Mouse (Mus musculus): Measurements from ENCODE around the gene Rbbp5. TPM values are rescaled to one million over a fixed set of nuclear protein-coding genes. Genes with fewer than 3 reads are reported as not detected.
"Not testable (repeated sequence)": the region's sequence is repeated elsewhere in the genome, so short reads cannot be mapped to it uniquely, and the experiment has no call there.

Rbbp5 gene
- 10 to 100 TPM; 36.8 to 37.3 TPM for total RNA-seq (2021)
- long read RNA-seq, partial matches to known transcripts = 2 of 7 reads
- long read RNA-seq, other reads (novel, unspliced or antisense) = 4 of 7 reads

DNA sequence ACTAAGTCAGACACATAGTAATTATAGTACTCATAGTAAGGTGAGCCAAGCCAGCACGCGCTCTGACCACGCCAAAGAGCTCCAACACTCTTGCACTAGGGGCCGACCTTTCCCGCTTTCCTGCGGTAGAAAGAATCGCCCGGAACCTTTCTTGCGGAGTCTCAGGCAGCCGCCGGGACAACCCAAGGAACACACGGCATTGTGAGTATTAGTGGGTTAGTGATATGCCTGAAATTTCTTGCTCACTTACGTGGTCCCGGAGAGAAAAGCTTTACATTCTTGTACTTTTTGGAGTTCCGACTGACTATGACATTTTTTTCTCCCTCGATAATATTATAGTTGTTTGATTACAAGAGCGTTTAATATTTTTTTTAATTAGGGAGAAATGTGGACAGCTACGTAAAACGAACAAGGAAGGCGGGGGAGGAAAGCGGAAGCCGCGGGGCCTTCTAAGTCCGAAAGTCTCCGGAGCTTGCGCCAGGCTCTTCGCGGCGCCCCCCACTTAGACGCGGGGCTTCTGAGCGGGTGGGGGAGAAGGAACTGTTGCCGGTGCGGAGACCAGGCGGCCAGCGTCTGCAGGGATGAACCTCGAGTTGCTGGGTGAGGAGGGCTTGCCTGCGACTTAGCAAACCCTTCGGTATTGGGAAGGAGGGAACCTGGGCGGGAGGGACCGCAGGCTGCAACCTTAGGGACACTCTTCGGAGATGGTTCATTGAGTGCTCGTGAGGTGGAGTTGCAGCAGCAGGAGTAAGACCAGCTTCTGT lies at the start of gene Rbbp5:
Gene Rbbp5, plus strand, starts transcription at position 438 of the 764 bp plus-strand sequence.
- peak; percentile 88 to 93 for DNase-seq (ENCODE audit: low spot score in 2 of 2)

DNA sequence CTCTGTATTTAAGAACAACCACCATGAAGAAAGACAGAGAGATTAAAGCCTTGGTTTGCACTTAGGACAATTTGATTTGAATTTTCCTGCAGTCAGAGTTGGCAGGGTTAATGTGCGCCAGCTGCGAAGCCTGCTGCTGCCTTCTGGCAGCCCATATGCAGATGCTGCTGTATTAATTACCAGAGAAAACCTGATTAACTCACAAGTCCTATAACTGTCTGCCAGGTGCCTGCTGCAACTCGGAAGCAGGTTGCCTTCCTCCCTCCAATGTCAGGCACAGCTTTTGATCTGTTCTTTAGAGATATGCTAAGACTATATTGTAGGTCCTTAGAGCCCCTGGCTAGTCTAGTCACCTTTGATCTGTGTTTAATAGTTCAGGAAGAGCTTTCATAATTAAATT lies 46.3 kb upstream of the Rbbp5 start:
- DNase-seq (ENCODE audit: low spot score in 2 of 2) = peak; percentile 41 to 50

DNA sequence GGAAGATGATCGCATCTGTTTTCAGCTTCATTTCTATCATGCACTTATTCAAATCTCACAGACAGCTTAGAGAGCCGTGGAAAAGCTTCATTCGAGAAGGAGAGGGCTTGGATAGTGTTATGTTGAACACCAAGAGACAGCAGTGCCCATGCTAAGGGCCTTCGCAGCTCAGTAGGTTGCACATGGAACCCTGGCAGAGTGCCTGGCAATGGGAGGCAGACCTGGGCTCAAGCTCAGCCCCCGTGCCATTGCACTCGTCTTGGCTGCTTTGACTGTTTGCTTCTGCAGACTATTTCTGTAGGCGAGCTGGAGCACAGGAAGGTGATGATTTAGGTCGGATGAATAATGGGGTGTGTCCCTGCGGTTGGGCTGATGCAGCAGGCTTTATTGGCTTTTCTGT lies 45.4 kb upstream of the Rbbp5 start:
- peak; percentile 42 to 62 for DNase-seq (ENCODE audit: low spot score in 2 of 2)

DNA sequence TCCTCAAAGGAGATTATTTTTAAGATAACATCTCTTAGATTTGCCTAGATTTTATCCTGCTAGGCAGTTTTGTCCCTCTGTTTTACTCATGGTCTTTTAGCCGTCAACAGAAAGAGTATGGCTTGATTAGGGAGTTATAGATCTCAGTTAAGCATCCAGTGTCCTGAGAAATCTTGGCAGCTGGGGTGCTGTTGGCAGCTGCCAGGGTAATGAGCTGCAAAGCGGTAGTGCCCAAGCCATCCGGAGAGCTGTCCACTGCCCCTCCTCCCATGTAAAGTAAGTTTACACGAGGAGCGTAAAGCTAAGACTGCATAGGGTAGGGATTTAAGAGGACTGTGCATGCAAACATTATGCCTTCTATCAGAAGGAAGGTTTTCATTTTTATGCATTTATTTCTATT lies 43.8 kb upstream of the Rbbp5 start:
- no peak for DNase-seq (ENCODE audit: low spot score in 2 of 2)

DNA sequence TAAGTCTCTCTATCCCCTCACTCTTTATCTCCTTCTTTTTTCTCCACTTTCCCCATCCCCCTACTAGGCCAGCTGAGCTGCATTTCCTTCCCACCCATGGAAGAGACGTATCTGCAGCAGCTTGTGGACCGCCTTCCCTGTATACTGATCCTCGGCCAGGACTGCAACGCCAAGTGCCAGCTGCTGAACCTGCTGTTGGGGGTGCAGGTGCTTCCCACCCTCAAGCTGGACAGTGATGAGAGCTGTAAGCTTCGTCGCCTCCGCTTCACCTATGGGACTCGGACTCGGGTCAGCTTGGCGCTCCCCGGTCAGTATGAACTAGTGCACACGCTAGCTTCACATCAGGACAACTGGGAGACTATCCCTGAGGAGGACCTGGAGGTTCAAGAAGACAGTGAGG lies 43.1 kb upstream of the Rbbp5 start:
- DNase-seq (ENCODE audit: low spot score in 2 of 2) = no peak

DNA sequence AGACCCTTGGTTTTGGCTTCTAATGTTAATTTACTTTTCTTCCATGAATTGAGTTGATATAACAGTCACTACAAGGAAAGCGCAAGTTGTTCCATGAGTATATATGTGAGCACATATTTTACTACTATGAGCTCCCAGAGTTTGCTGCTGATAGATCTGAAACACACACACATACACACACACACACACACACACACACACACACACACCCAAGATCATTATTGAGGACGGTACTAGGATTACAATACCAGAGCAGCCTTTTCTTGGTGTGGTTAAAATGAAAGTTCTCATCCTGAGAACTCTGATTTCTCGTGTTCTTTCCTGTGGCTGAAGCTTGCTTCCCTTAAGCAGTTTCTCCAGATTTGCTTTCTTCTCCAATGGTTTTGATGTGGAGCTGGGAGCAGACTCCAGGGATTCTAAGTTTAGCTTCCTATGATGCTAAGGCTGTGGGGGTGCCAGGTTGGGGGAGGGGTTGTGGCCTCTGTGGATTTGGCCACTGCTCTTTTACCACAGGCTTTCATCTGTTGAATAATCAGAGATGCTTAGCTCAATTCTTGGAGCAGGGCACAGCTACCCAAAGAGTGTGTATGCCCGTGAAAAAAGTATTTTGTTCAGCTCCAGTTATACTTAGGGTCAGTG lies 40.7 kb upstream of the Rbbp5 start:
- DNase-seq (ENCODE audit: low spot score in 2 of 2) = no peak

DNA sequence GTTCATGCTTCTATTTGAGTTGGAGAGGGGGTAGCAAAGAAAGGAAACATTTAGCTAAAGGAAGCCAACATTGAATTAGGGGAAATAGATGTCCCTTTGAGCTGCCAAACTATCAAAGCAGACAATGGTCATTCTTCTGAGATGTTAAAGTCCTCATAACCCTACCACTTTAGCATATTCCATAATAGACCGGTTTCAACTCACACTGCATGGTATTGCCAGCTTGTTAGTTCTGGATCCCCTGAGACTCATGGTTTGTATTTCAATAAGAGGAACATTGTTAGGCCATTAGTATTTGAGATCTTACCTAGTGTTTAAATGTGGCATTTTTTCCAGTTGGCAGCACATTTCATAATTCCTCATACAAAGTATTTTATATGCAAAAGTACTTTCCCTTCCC lies 40.2 kb upstream of the Rbbp5 start:
- no peak for DNase-seq (ENCODE audit: low spot score in 2 of 2)

DNA sequence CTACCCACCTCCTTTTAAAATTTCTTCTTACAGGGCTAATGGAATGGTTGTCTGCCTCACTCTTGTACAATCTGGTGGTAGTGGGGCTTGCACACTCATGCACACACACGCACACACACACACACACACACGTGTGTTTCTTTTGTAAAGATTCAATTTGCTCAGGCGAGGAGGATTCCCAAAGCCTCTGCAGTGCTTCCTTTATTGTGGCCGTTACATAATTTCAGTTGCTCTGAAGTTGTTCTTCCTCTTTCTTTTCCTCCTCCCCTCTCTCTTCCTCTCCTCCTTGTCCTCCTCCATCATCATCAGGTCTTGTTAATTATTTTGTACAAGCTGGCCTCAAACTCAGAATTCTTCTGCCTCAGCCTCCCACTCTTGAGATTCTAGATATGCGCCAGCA lies 39.8 kb upstream of the Rbbp5 start:
- DNase-seq (ENCODE audit: low spot score in 2 of 2) = no peak

DNA sequence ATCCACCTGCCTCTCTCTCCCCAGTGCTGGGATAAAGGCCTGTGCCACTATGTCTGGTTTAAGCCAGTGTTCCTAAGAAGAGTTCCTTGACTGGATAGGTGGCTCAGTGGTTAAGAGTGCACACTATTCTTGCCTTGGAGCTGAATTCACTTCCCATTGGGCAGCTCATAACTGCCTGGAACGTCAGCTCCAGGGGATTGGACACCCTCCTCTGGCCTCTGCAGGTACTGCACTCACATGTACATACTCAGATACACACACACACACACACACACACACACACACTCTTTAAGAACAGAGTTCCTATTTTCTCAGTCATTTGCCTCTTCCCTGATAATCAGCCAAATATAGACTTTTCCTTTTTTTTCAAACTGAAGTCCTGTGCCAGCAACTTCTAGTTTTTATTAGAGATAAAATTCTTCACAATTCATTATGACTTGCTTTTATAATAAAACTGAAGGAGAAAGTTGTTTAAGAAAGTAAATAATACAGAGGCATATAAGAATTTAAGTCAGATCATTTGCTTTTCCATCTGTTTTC lies 36.2 kb upstream of the Rbbp5 start:
- DNase-seq (ENCODE audit: low spot score in 2 of 2) = no peak

DNA sequence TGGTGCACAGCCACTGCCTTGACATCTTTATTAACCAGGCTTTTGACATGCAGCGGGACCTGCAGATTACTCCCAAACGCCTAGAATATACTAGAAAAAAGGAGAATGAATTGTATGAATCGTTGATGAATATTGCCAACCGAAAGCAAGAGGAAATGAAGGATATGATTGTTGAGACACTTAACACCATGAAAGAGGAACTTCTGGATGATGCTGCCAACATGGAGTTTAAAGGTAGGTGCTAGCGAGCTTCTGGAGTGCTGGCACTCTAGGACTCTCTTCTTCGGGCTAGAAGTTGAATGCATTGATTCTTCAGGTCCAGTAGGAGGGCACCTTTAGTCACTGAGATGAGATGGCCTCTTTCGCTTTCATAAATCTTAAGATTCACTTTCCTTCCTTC lies 27.4 kb upstream of the Rbbp5 start:
- DNase-seq (ENCODE audit: low spot score in 2 of 2) = no peak

DNA sequence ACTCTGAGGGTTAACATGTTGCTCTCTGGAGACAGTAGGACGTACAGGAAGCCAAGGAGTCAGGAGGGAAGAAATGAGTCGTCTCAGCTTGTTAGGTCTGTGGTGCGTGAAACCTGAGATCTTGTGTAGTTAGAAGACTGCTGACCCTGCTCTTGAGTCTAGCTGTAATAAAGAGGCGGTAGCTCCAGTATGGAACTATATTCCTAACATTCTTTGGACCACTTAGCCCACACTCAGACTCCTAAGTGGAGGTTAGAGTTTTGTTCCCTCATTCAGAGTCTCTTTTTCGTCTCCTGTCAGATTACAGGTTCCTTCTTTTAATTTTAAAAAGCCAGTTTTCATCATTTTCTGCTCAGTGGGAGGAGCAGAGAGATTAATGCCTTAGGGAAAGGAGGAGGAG lies 12.5 kb upstream of the Rbbp5 start:
- DNase-seq (ENCODE audit: low spot score in 2 of 2) = no peak

DNA sequence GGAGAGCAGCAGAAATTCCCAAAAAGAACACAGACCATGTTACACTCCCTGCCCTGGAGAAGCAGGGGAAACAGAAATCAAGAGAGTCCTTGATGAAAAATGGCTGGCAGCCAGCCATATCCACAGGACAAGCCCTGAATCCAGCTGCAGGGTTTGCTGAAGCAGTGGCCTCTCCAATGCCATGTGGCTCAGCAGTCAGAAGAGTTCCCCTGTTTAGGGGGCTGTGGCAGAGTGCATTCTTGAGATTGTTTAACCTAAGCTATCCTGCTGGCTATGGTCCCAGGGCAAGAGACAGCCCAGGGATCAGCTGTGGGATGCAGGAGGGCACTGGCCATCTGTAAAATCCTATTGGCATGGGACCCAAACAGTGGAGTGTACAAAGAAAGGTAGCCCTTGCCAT lies 8.2 kb upstream of the Rbbp5 start:
- no peak for DNase-seq (ENCODE audit: low spot score in 2 of 2)

DNA sequence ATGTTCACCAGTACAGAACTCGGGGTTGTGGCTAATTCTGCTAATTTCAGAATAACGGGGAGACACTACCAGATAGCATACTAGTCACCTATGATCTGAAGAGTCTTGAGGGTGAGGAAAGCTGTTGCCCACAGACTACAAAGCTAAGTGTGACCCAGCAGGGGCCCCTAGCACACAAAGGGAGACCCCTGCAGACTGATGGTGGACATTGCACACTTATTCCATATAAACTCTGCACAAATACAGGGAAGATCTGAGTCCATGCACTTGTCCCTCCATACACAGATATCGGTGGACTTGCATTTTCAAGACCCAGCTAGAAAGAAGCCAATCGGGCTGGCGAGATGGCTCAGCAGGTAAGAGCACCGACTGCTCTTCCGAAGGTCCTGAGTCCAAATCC lies 7.6 kb upstream of the Rbbp5 start:
- DNase-seq (ENCODE audit: low spot score in 2 of 2) = no peak

DNA sequence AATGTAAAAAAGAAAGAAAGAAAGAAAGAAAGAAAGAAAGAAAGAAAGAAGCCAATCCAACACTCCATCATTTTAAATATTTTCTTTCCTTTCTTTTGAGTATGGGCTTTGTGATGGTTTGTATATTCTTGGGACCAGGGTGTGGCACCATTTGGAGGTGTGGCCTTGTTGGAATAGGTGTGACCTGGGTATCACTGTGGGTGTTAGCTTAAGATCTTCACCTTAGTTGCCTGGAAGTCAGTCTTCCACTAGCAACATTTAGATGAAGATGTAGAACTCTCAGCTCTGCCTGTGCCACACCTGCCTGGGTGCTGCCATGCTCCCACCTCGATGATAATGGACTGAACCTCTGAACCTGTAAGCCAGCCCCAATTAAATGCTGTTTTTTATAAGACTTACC lies 7.1 kb upstream of the Rbbp5 start:
- not testable (repeated sequence) for DNase-seq (ENCODE audit: low spot score in 2 of 2)

DNA sequence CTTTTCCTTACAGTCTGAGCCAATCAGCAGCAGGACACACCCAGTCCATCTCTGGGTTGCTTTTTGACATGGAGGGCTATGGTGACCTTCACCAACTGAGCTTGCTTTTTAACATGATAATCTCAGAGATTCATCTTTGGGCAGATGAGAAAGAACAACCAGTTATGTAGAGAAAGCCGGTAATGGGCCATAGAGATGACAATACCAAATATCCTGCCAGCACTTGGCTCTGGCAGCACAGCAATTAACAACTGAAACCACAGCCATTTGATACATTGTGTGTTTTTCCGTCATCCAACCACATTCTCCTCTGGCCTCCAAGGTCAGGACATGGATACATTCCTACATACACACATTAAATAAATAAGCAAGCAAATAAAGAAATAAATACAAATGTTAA lies 6.1 kb upstream of the Rbbp5 start:
- DNase-seq (ENCODE audit: low spot score in 2 of 2) = no peak

DNA sequence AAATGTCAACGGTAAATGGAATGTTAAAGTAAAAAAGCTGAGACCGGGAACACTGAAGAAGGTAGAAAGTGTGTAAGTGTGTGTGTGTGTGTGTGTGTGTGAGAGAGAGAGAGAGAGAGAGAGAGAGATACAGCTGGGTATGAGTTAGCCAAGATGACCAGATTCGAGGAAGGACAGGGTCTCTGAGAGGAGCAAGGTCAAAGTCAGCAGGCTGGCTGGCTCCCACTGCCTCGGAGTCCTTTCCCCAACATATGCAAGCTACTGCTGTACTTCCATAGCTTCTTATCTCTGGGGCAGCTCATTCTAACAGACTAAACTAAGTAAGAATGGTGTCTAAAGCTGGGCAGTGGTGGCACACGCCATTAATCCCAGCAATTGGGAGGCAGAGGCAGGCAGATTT lies 5.7 kb upstream of the Rbbp5 start:
- no peak for DNase-seq (ENCODE audit: low spot score in 2 of 2)

DNA sequence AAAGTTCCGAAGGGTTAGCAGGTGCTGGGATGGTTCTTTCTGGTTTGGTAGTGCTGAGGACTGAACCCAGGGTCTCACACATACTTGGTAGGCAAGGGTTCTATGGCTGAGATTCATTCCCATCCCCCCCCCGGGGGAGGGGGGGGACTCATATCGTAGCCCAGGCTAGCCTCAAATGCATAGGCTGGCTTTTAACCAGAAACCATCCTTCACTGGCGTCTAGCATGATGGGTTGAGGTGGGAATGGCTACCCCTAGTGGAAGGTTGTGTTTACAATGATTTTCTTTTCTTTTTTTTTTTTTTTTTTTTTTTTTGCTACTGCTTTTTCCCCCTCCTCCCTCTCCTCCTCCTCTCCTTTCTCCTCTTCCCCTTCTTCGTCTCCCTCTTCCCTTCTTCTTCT lies 4.6 kb upstream of the Rbbp5 start:
- DNase-seq (ENCODE audit: low spot score in 2 of 2) = no peak

DNA sequence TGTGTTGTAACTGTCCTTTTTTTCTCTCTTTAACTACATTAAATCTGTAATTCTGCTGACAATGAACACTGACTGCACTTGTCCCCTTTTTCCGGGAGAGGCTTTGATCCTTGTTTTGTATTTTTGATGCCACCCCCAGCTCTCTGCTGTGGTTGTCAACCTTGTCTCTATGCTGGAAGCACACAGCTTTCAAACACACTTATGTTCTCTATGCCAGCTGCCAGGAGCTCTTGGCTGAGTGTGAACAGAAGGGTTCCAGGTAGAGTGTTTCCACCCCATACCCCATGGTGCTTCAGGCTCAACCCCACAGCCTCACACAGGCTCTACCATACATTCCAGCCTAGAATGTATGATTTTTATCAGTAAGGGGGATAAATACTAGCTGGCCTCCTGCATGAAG lies 2.7 kb upstream of the Rbbp5 start:
- DNase-seq (ENCODE audit: low spot score in 2 of 2) = no peak

DNA sequence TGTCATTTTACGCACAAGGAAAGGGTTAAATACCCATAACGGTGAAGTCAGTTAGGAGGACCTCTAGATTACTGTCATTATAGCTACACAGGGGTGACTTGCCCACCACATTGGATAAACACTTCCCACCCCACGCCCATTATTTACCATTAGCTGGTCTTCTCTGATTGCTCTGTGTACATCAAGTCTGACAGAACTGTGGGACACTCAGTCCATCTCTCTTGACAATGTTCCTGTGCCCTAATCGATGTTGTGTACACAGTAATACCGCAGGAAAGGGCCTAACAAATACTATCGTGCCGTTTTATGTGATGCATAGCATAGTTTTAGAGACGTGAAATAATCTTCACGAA lies 614 bp upstream of the Rbbp5 start:
- no peak for DNase-seq (ENCODE audit: low spot score in 2 of 2)

DNA sequence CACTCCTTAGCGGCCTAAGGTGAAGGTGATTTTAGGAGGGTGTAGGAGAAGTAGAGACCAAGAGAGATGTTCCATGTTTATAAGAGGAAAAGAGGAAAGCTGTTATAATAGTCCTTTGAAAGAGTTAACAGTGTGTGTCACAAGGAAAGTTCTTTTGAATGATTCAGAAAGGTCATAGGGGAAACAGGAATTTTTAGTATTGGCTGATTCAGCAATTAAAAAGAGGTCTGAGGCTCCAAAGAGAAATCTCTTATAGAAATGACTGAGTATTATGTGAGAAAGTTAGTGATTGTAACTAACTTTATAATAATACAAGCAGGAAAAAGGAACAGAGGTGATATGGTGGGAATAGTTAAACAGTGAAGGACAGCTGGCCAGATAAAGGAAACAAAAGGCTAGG lies 2.3 kb downstream of the Rbbp5 start:
- DNase-seq (ENCODE audit: low spot score in 2 of 2) = no peak

DNA sequence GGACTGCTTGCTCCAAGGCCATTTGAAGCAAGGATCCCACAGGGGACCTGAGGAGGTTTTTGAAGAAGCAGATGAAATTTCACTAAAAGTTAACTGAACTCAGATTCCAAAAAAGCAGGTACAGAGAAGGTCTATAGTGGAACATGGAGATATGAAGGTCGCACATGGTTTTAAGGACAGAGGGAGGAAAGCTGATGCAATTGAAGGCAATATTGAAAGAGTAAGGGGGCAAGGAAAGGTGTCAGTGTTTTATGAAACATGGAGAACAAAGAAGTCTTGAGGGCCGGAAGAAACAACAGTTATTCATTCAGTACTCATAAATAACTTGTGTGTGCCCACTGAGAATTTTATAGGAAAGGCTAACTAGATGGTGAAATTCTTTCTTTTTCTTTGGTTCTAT lies 4.5 kb downstream of the Rbbp5 start:
- no peak for DNase-seq (ENCODE audit: low spot score in 2 of 2)

DNA sequence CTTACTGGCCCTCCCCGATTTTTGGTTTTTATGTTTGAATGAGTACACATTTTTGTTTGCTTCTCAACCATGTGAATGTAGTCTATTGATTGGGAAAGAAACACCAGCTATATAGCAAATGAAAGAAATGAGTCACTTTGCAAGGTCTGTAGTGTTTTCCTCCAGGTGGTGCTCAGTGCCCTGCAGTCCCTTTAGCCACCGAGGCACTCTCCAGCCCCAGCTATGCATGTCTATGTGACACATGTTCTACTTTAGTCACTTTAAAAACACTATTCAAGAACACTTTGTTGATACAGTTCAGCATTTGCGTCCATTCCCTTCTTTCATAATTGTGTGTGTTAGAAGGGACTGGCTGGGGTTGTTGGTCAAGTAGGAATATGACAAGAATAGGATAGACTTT lies 6.1 kb downstream of the Rbbp5 start:
- DNase-seq (ENCODE audit: low spot score in 2 of 2) = no peak

DNA sequence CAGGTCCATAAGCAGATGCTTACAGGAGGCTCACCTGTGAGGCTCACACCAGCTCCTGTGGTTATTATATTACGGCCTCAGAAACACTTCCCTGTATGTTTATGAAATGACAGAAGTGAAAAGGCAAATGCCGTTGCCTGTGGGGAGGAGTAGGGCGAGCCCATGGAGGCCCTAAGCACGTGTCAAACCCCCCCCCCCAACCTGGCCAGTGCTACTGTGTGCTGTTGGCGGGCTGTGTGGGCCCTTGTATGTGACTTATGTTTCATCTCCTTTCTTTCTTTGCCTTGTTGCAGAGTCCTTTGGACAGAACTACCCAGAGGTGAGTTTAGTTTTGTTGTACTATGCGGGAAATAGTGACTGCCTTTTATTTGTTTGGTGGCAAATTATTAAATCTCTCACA lies 6.6 kb downstream of the Rbbp5 start:
- no peak for DNase-seq (ENCODE audit: low spot score in 2 of 2)
